Mouse (Mus musculus) MEL (cell line): ENCODE measurements around the gene Tacc3. TPM values are rescaled to one million over a fixed set of nuclear protein-coding genes. Genes with fewer than 3 reads are reported as not detected.

Experiments used
- DNase-seq: peaks from one replicate; pipeline ENCODE4 v3.0.0; 2011; ENCODE audit warnings: low read depth, low spot score
- H3K27ac ChIP-seq: 2 replicates; pipeline ENCODE4 v1.5.1; 2012; ENCODE audit warnings: low read depth, mild to moderate bottlenecking, control low read depth, low read length, moderate library complexity; ENCODE audit not compliant: control insufficient read depth
- H3K27me3 ChIP-seq, 2 experiments: fragments of 150-350 bp in 1 of 2; sonication (generic) in 1 of 2; 2 replicates each; pipeline ENCODE4 v1.6.1; 2012; ENCODE audit warnings: low read length in 2 of 2, mild to moderate bottlenecking in 2 of 2, improper control_type of control experiment in 1 of 2, moderate library complexity in 1 of 2; ENCODE audit not compliant: insufficient read depth in 2 of 2, control insufficient read depth in 1 of 2
- H3K36me3 ChIP-seq, 2 experiments: 2 replicates each; pipeline ENCODE4 v1.6.1; 2012 to 2014; ENCODE audit warnings: low read length in 2 of 2, improper control_type of control experiment in 1 of 2, inconsistent platforms in 1 of 2, mild to moderate bottlenecking in 1 of 2; ENCODE audit not compliant: insufficient read depth in 2 of 2, control insufficient read depth in 1 of 2
- H3K4me1 ChIP-seq, 2 experiments: fragments of 150-350 bp in 1 of 2; sonication (generic) in 1 of 2; 2 replicates each; pipeline ENCODE4 v1.6.1; 2012; ENCODE audit warnings: low read length in 2 of 2, improper control_type of control experiment in 1 of 2, mild to moderate bottlenecking in 1 of 2; ENCODE audit not compliant: insufficient read depth in 2 of 2, control insufficient read depth in 1 of 2
- H3K4me3 ChIP-seq, 2 experiments: fragments of 150-350 bp in 1 of 2; sonication (generic) in 1 of 2; 2 replicates each; pipeline ENCODE4 v1.5.1; 2012; ENCODE audit warnings: low read depth in 2 of 2, low read length in 2 of 2, mild to moderate bottlenecking in 2 of 2, moderate library complexity in 2 of 2, control low read depth in 1 of 2, improper control_type of control experiment in 1 of 2; ENCODE audit not compliant: control insufficient read depth in 1 of 2, insufficient read depth in 1 of 2
- H3K79me2 ChIP-seq: 2 replicates; pipeline ENCODE4 v1.6.1; 2012; ENCODE audit warnings: mild to moderate bottlenecking, low read length, moderate library complexity; ENCODE audit not compliant: control insufficient read depth, poor library complexity, insufficient read depth
- H3K9ac ChIP-seq: 2 replicates; pipeline ENCODE4 v1.6.1; 2012; ENCODE audit warnings: low read depth, mild to moderate bottlenecking, control low read depth, low read length, moderate library complexity; ENCODE audit not compliant: control insufficient read depth, poor library complexity, severe bottlenecking
- H3K9me3 ChIP-seq: fragments of 150-350 bp; sonication (generic); replicated peaks from 2 replicates; pipeline ENCODE4 v1.6.1; 2012; ENCODE audit warnings: mild to moderate bottlenecking, low read length, improper control_type of control experiment, moderate library complexity; ENCODE audit not compliant: insufficient read depth
- CHD1 ChIP-seq: IDR thresholded peaks from 2 replicates; pipeline ENCODE4 v1.6.1; 2012; ENCODE audit warnings: low read depth, mild to moderate bottlenecking, inconsistent platforms, low read length, improper control_type of control experiment
- CTCF ChIP-seq, 3 experiments: IDR thresholded peaks in 2 of 3; conservative IDR thresholded peaks in 1 of 3; 2 replicates each; pipeline ENCODE4 v1.5.1; 2011 to 2012; ENCODE audit warnings: low read length in 3 of 3, low read depth in 2 of 3, mild to moderate bottlenecking in 2 of 3, improper control_type of control experiment in 1 of 3, inconsistent platforms in 1 of 3, mixed read lengths in 1 of 3, moderate library complexity in 1 of 3; ENCODE audit not compliant: control insufficient read depth in 1 of 3, insufficient read depth in 1 of 3, poor library complexity in 1 of 3, severe bottlenecking in 1 of 3
- ELF1 ChIP-seq: IDR thresholded peaks from 2 replicates; pipeline ENCODE4 v1.6.1; 2014; ENCODE audit warnings: low read depth, mild to moderate bottlenecking, inconsistent platforms, low read length, improper control_type of control experiment, moderate library complexity
- EP300 ChIP-seq, 2 experiments: IDR thresholded peaks; 2 replicates each; pipeline ENCODE4 v1.6.1; 2011; ENCODE audit warnings: improper control_type of control experiment in 2 of 2, low read length in 2 of 2, low read depth in 1 of 2, mild to moderate bottlenecking in 1 of 2
- ETS1 ChIP-seq: IDR thresholded peaks from 2 replicates; pipeline ENCODE4 v1.6.1; 2012; ENCODE audit warnings: low read depth, mild to moderate bottlenecking, inconsistent platforms, low read length, improper control_type of control experiment, moderate library complexity
- HCFC1 ChIP-seq: IDR thresholded peaks from 2 replicates; pipeline ENCODE4 v1.6.1; 2012; ENCODE audit warnings: low read depth, mild to moderate bottlenecking, inconsistent platforms, low read length, improper control_type of control experiment, moderate library complexity
- KAT2A ChIP-seq: conservative IDR thresholded peaks from 2 replicates; pipeline ENCODE4 v1.6.1; 2012; ENCODE audit warnings: low read depth, low read length, improper control_type of control experiment, inconsistent platforms
- MAFK ChIP-seq: IDR thresholded peaks from 2 replicates; pipeline ENCODE4 v1.6.1; 2011; ENCODE audit warnings: low read depth, mild to moderate bottlenecking, low read length, improper control_type of control experiment, borderline replicate concordance
- MAZ ChIP-seq: IDR thresholded peaks from 2 replicates; pipeline ENCODE4 v1.6.1; 2012; ENCODE audit warnings: low read depth, mild to moderate bottlenecking, inconsistent platforms, low read length, improper control_type of control experiment
- MEF2A ChIP-seq: IDR thresholded peaks from 2 replicates; pipeline ENCODE4 v1.6.1; 2014; ENCODE audit warnings: low read depth, mild to moderate bottlenecking, inconsistent platforms, low read length, improper control_type of control experiment; ENCODE audit not compliant: poor library complexity, insufficient replicate concordance, severe bottlenecking; ENCODE audit errors: extremely low read depth
- MXI1 ChIP-seq: IDR thresholded peaks from 2 replicates; pipeline ENCODE4 v1.6.1; 2011; ENCODE audit warnings: mild to moderate bottlenecking, low read depth, low read length, improper control_type of control experiment
- MYB ChIP-seq: IDR thresholded peaks from 2 replicates; pipeline ENCODE4 v1.6.1; 2011; ENCODE audit warnings: mild to moderate bottlenecking, low read depth, low read length, improper control_type of control experiment
- MYC ChIP-seq: IDR thresholded peaks from 2 replicates; pipeline ENCODE4 v1.6.1; 2011; ENCODE audit warnings: low read depth, mild to moderate bottlenecking, low read length, improper control_type of control experiment, moderate library complexity
- NELFE ChIP-seq: IDR thresholded peaks from 2 replicates; pipeline ENCODE4 v1.6.1; 2011; ENCODE audit warnings: low read depth, low read length, improper control_type of control experiment
- NRF1 ChIP-seq: IDR thresholded peaks from 2 replicates; pipeline ENCODE4 v1.6.1; 2014; ENCODE audit warnings: low read depth, mild to moderate bottlenecking, inconsistent platforms, low read length, improper control_type of control experiment, moderate library complexity; ENCODE audit not compliant: poor library complexity, insufficient read depth, severe bottlenecking
- POLR2A ChIP-seq, 2 experiments: IDR thresholded peaks; 2 replicates each; pipeline ENCODE4 v1.6.1; 2011 to 2012; ENCODE audit warnings: low read length in 2 of 2, mild to moderate bottlenecking in 2 of 2, control low read depth in 1 of 2, improper control_type of control experiment in 1 of 2, low read depth in 1 of 2, moderate library complexity in 1 of 2; ENCODE audit not compliant: control insufficient read depth in 1 of 2, insufficient read depth in 1 of 2, poor library complexity in 1 of 2
- POLR2AphosphoS2 ChIP-seq: IDR thresholded peaks from 2 replicates; pipeline ENCODE4 v1.6.1; 2011; ENCODE audit warnings: low read length, improper control_type of control experiment
- SIN3A ChIP-seq: IDR thresholded peaks from 2 replicates; pipeline ENCODE4 v1.6.1; 2012; ENCODE audit warnings: low read length, improper control_type of control experiment, inconsistent platforms
- SMC3 ChIP-seq: IDR thresholded peaks from 2 replicates; pipeline ENCODE4 v1.6.1; 2011; ENCODE audit warnings: low read depth, low read length, improper control_type of control experiment
- TAL1 ChIP-seq: IDR thresholded peaks from 2 replicates; pipeline ENCODE4 v1.6.1; 2012; ENCODE audit warnings: mild to moderate bottlenecking, inconsistent platforms, low read length, moderate library complexity, mixed read lengths
- TBP ChIP-seq: IDR thresholded peaks from 2 replicates; pipeline ENCODE4 v1.8.0; 2011; ENCODE audit warnings: low read depth, low read length, improper control_type of control experiment
- TCF12 ChIP-seq: IDR thresholded peaks from 2 replicates; pipeline ENCODE4 v1.6.1; 2014; ENCODE audit warnings: low read depth, mild to moderate bottlenecking, inconsistent platforms, low read length, improper control_type of control experiment, moderate library complexity
- UBTF ChIP-seq: IDR thresholded peaks from 2 replicates; pipeline ENCODE4 v1.6.1; 2012; ENCODE audit warnings: low read depth, mild to moderate bottlenecking, inconsistent platforms, low read length, improper control_type of control experiment, moderate library complexity, borderline replicate concordance; ENCODE audit not compliant: insufficient read depth
- USF1 ChIP-seq: IDR thresholded peaks from 2 replicates; pipeline ENCODE4 v1.6.1; 2014; ENCODE audit warnings: low read depth, mild to moderate bottlenecking, inconsistent platforms, low read length, improper control_type of control experiment, moderate library complexity
- USF2 ChIP-seq, 2 experiments: IDR thresholded peaks; 2 replicates each; pipeline ENCODE4 v1.6.1; 2011 to 2012; ENCODE audit warnings: improper control_type of control experiment in 2 of 2, low read length in 2 of 2, borderline replicate concordance in 1 of 2, inconsistent platforms in 1 of 2, low read depth in 1 of 2, mild to moderate bottlenecking in 1 of 2; ENCODE audit not compliant: insufficient read depth in 1 of 2
- ZMIZ1 ChIP-seq: IDR thresholded peaks from 2 replicates; pipeline ENCODE4 v1.6.1; 2012; ENCODE audit warnings: low read depth, mild to moderate bottlenecking, inconsistent platforms, low read length, improper control_type of control experiment, moderate library complexity
- polyA plus RNA-seq, 2 experiments: library from polyadenylated mRNA; stranded (reverse) in 1 of 2; unstranded in 1 of 2; fragments of >175 nt in 1 of 2; fragments of >200 nt in 1 of 2; gene quantifications; 2 replicates each; pipeline versions ENCODE4 v1.2.1 to v1.2.4; 2012; ENCODE audit warnings: low replicate concordance in 2 of 2, low read depth in 1 of 2; ENCODE audit not compliant: insufficient read length in 2 of 2, insufficient read depth in 1 of 2, missing spikeins in 1 of 2
- total RNA-seq: library from RNA; depleted of rRNA; stranded (reverse); fragments of 300-350 nt; gene quantifications from 2 replicates; pipeline ENCODE4 v1.2.3, GENCODE M21; 2012

Tacc3 gene
- total and polyA plus RNA-seq, 3 experiments: 149 to 609 (median 165) TPM

GRCm38 (mm10) chr5:33721541-33722265, 63.8 kb downstream of the Tacc3 start, which contains the start of gene Fgfr3:
TSS of gene Fgfr3 (plus strand) at chr5:33721674.
- H3K36me3 ChIP-seq: peaks cover 0 to 2% of the 10 kb centered on the region in 2 experiments; a peak in 1 of 4 replicates
- H3K27ac ChIP-seq: no peak within 1 kb of the TSS
- no peak for TF ChIP-seq HCFC1
- no peak for TF ChIP-seq ELF1
- TF ChIP-seq SIN3A: peak; percentile 66
- no peak for TF ChIP-seq TBP
- TF ChIP-seq KAT2A: no peak
- no peak for TF ChIP-seq MYB
- no peak for TF ChIP-seq ETS1
- TF ChIP-seq MXI1: peak; percentile 54; the same call in 1 of the 2 replicates
- TF ChIP-seq USF1: 0 out of 2 replicates have a peak, but pooled peaks have one; percentile 4
- TF ChIP-seq TAL1: no peak
- TF ChIP-seq MEF2A: no peak
- peak; percentile 65 for TF ChIP-seq ZMIZ1
- TF ChIP-seq EP300 (IDR thresholded peaks at IDR 0.05; ENCODE audit: low read depth in 1 of 2, low read length in 2 of 2): 0 out of 4 replicates have a peak, but pooled peaks of 1 of the 2 experiments have one; percentile 2
- TF ChIP-seq SMC3: no peak
- no peak for TF ChIP-seq UBTF
- peak; percentile 73 for TF ChIP-seq NELFE
- no peak for TF ChIP-seq CHD1
- no peak for TF ChIP-seq USF2 (IDR thresholded peaks at IDR 0.05; ENCODE audit: borderline replicate concordance in 1 of 2, insufficient read depth in 1 of 2, low read depth in 1 of 2, low read length in 2 of 2)
- no peak for TF ChIP-seq MYC
- TF ChIP-seq CTCF (IDR thresholded peaks at IDR 0.05 in 2 of 3, conservative IDR thresholded peaks at IDR 0.05 in 1 of 3; ENCODE audit: control insufficient read depth in 1 of 3, insufficient read depth in 1 of 3, low read depth in 2 of 3, low read length in 3 of 3, poor library complexity in 1 of 3, severe bottlenecking in 1 of 3): no peak
- TF ChIP-seq NRF1: 0 out of 2 replicates have a peak, but pooled peaks have one; percentile 18
- TF ChIP-seq MAFK: no peak
- TF ChIP-seq TCF12: peak; percentile 50; the same call in 1 of the 2 replicates
- peak; percentile 95 for TF ChIP-seq MAZ
- peak; percentile 37; the same call in 1 of the 2 replicates for TF ChIP-seq POLR2AphosphoS2
- peak in 1 of 2 experiments; percentile 70; a peak in 1 of 4 replicates for TF ChIP-seq POLR2A (IDR thresholded peaks at IDR 0.05; ENCODE audit: control insufficient read depth in 1 of 2, insufficient read depth in 1 of 2, low read depth in 1 of 2, low read length in 2 of 2, poor library complexity in 1 of 2)
- no peaks in the 10 kb centered on the region for H3K9me3 ChIP-seq
- H3K9ac ChIP-seq: peak within 1 kb of the TSS; percentile 69
- peaks cover 0 to 30% of the 10 kb centered on the region in 2 experiments; a peak in 3 of 4 replicates for H3K4me1 ChIP-seq
- no peaks in the 10 kb centered on the region for H3K27me3 ChIP-seq
- peak; percentile 86 for DNase-seq
- no peaks in the 10 kb centered on the region; the same call in 1 of the 2 replicates for H3K79me2 ChIP-seq
- peak within 1 kb of the TSS; percentile 59 to 94 for H3K4me3 ChIP-seq
